Mouse (Mus musculus) ES-E14 (cell line): ENCODE data around the gene Nav2. TPM values are rescaled to one million over a fixed set of nuclear protein-coding genes. Genes with fewer than 3 reads are reported as not detected.

Experiments used
- DNase-seq: peaks from one replicate; pipeline ENCODE4 v3.0.0-alpha.2; 2013; ENCODE audit warnings: low read depth, low spot score
- H3K27ac ChIP-seq: 2 replicates; pipeline ENCODE4 v1.5.1; 2012; ENCODE audit warnings: low read depth, mild to moderate bottlenecking, low read length, moderate library complexity, mixed read lengths; ENCODE audit not compliant: poor library complexity, insufficient read depth, severe bottlenecking
- H3K36me3 ChIP-seq: 2 replicates; pipeline ENCODE4 v1.6.1; 2012; ENCODE audit warnings: mild to moderate bottlenecking, low read length, moderate library complexity, mixed read lengths; ENCODE audit not compliant: control insufficient read depth, poor library complexity, insufficient read depth, severe bottlenecking
- H3K4me1 ChIP-seq, 2 experiments: fragments of 150-350 bp in 1 of 2; sonication (generic) in 1 of 2; 2 replicates each; pipeline ENCODE4 v1.6.1; 2012; ENCODE audit warnings: low read length in 2 of 2, mild to moderate bottlenecking in 1 of 2, mixed read lengths in 1 of 2; ENCODE audit not compliant: control insufficient read depth in 2 of 2, insufficient read depth in 2 of 2, poor library complexity in 1 of 2
- H3K4me3 ChIP-seq, 2 experiments: fragments of 150-350 bp in 1 of 2; sonication (generic) in 1 of 2; 2 replicates each; pipeline ENCODE4 v1.5.1; 2012; ENCODE audit warnings: low read length in 2 of 2, low read depth in 1 of 2, mild to moderate bottlenecking in 1 of 2, mixed read lengths in 1 of 2; ENCODE audit not compliant: insufficient read depth in 1 of 2, poor library complexity in 1 of 2, severe bottlenecking in 1 of 2
- H3K9ac ChIP-seq: 2 replicates; pipeline ENCODE4 v1.6.1; 2012; ENCODE audit warnings: low read depth, mild to moderate bottlenecking, low read length, mixed read lengths; ENCODE audit not compliant: poor library complexity, insufficient read depth, severe bottlenecking
- H3K9me3 ChIP-seq: fragments of 150-350 bp; sonication (generic); 2 replicates; pipeline ENCODE4 v1.6.1; 2012; ENCODE audit warnings: low read depth, mild to moderate bottlenecking, low read length; ENCODE audit not compliant: control insufficient read depth, insufficient read depth
- CHD2 ChIP-seq: IDR thresholded peaks from 2 replicates; pipeline ENCODE4 v1.6.1; 2014; ENCODE audit warnings: mild to moderate bottlenecking, low read depth, low read length, inconsistent platforms
- HCFC1 ChIP-seq: IDR thresholded peaks from 2 replicates; pipeline ENCODE4 v1.6.1; 2012; ENCODE audit warnings: low read length, inconsistent platforms, borderline replicate concordance; ENCODE audit not compliant: insufficient read depth
- MAFK ChIP-seq: IDR thresholded peaks from 2 replicates; pipeline ENCODE4 v1.6.1; 2014; ENCODE audit warnings: mild to moderate bottlenecking, low read depth, low read length, inconsistent platforms; ENCODE audit not compliant: insufficient read depth
- ZC3H11A ChIP-seq: IDR thresholded peaks from 2 replicates; pipeline ENCODE4 v1.6.1; 2012; ENCODE audit warnings: low read depth, mild to moderate bottlenecking, inconsistent platforms, low read length, borderline replicate concordance
- ZNF384 ChIP-seq: IDR thresholded peaks from 2 replicates; pipeline ENCODE4 v1.6.1; 2012; ENCODE audit warnings: low read depth, low read length, inconsistent platforms
- in situ Hi-C, 2 experiments: fragments of 600-800 bp; cut with MboI; formaldehyde crosslinking; loops; one replicate each; pipeline ENCODE4 v1.15.1; 2025; ENCODE audit warnings: low sequenced_read_pairs in 2 of 2, inconsistent platforms in 1 of 2; ENCODE audit not compliant: unreplicated experiment in 2 of 2
- total RNA-seq: library from RNA; depleted of rRNA; stranded (reverse); fragments of 300-350 nt; gene quantifications from 2 replicates; pipeline ENCODE4 v1.2.3, GENCODE M21; 2012

Nav2 gene
- total RNA-seq, 1 experiment = 18.2 TPM

DNA sequence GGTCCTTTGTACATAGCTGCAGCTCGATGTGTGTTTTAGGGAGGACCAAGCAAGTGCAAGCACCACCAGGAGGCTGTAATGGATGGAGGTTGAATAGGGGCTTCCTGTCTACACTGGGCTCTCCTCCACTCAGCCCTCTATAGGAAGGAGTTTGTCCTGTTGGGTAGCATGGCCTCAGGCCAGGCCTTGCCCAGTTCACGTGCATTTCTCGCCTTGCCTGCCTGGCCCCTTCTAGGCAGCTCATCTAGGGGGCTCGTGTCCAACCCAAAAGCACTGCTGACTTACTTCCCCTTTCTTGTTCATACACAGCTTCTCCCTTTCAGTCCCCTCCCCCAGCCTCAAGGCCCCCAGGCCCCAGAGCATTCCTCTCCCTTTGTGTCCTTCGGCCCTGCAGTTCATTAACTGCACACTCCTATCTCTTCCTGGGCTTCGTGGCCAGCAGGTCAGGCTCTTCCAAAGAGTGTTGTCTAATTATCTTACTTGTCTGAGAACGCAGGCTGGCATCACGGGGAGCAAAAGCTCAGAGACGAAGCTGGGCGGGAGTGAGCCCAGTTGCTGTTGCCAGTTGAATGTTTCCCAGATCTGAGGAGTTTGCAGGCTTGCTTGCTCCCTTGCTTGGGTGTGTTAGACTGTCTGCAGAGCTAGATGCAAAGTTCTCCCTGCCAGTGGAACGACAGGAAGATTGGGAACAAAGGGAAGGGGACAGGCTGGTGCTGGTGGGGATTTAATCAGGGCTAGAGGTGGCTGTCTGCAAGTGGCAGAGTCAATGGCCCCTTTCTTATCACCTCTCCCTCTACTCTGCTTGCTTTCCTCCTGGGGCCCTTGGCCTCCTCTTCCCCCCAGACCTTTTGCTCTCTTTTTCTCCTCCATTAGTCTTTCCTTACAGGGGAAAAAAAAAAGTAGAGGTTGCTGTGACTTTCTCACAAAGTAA is 636.5 kb downstream of the Nav2 start:
- in situ Hi-C loops = no loop called here
- H3K9me3 ChIP-seq = no peaks in the 10 kb centered on the region
- no peak for DNase-seq
- no peak overlapping the region for H3K9ac ChIP-seq
- H3K4me3 ChIP-seq = no peak overlapping the region
- peaks cover 10% of the 10 kb centered on the region; the same call in 1 of the 2 replicates for H3K36me3 ChIP-seq
- H3K4me1 ChIP-seq = peaks cover 0 to 17% of the 10 kb centered on the region in 2 experiments; a peak in 2 of 4 replicates
- TF ChIP-seq HCFC1 (no peak), MAFK (no peak), CHD2 (no peak), ZC3H11A (no peak), ZNF384 (no peak)
- H3K27ac ChIP-seq = no peak overlapping the region

DNA sequence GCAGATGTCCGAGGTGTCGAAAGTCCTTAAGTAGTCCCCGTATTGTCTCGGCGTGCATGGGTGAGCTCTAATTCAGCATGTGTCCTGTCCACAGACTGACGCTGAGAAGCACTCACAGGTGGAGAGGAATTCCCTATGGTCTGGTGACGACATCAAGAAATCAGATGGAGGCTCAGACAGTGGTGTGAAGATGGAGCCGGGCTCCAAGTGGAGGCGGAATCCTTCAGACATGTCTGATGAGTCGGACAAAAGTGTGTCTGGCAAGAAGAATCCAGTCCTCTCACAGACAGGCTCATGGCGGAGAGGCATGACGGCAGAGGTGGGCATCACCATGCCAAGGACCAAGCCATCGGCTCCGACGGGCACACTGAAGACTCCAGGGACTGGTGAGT is 637.2 kb downstream of the Nav2 start:
- Histone ChIP-seq H3K4me3 (no peak overlapping the region), H3K27ac (no peak overlapping the region; the same call in 1 of the 2 replicates), H3K36me3 (peaks cover 10% of the 10 kb centered on the region; the same call in 1 of the 2 replicates), H3K9ac (no peak overlapping the region), H3K4me1 (peaks cover 0 to 17% of the 10 kb centered on the region in 2 experiments; a peak in 2 of 4 replicates), H3K9me3 (no peaks in the 10 kb centered on the region)
- no peak for TF ChIP-seq ZC3H11A
- no peak for TF ChIP-seq CHD2
- no peak for TF ChIP-seq HCFC1
- no peak for TF ChIP-seq MAFK
- in situ Hi-C loops = no loop called here
- no peak for DNase-seq

DNA sequence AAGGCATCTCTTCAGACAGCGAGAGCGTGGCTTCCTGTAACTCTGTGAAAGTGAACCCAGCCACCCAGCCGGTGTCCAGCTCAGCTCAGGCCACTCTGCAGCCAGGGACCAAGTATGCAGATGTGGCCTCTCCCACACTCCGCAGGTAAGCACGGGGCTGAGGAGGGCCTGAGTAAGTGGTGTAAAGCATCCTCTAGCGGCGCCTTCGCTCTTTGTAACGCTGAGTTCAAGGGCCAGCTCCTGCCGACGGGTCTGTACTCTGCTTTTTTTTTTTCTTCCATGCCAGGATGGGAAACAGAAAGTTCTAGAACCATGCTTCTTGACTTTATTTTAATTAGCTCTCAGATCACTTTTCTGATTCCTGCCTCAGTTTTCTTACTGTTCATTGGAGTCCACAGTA is 639.9 kb downstream of the Nav2 start:
- Histone ChIP-seq H3K9ac (no peak overlapping the region), H3K4me3 (no peak overlapping the region), H3K27ac (no peak overlapping the region), H3K4me1 (peaks cover 0 to 27% of the 10 kb centered on the region in 2 experiments; a peak in 2 of 4 replicates), H3K9me3 (no peaks in the 10 kb centered on the region), H3K36me3 (peaks cover 17% of the 10 kb centered on the region; the same call in 1 of the 2 replicates)
- in situ Hi-C loops = no loop called here
- DNase-seq = no peak
- TF ChIP-seq ZC3H11A = no peak
- no peak for TF ChIP-seq ZNF384
- TF ChIP-seq HCFC1 = no peak
- TF ChIP-seq MAFK = no peak
- no peak for TF ChIP-seq CHD2

DNA sequence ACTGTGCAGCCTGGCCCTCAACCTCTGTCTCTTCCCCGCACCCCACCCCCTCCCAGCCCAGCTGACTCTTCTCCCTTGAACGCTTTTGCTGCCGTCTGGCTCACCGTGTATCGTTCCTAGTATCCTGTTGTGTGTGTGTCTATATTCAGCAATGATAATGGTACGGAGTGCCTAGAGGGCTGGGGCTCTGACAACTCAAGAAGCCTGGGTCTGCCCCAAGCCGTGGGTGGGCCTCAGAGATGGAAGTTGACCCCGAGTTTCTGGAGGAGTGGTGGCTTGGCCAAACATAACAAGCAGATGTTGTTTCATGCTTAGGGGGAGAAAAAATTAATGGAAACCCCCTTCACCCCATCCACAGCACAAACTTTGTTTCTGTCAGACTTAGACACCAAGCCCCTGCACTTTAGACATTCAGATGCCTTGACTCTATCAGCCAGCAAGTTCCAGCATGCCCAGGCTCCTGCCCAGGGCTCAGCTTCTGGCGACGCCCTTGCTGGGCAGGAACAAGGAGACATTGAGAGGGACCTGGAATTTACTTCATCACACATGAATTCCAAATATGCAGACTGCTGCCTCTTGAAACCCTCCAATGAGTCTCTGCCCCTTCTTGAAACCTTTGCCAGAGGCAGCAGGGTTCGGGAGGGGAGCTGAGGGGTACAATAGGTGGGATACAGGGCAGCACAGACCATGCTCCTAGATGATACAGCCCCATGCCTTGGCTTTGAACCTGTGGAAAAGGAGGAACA is 644.9 kb downstream of the Nav2 start:
- in situ Hi-C loops = no loop called here
- Histone ChIP-seq H3K9ac (no peak overlapping the region), H3K27ac (no peak overlapping the region), H3K36me3 (peaks cover 7% of the 10 kb centered on the region; the same call in 1 of the 2 replicates), H3K9me3 (no peaks in the 10 kb centered on the region), H3K4me1 (peaks cover 9 to 26% of the 10 kb centered on the region in 2 experiments; a peak in 3 of 4 replicates), H3K4me3 (no peak overlapping the region)
- TF ChIP-seq ZC3H11A (no peak), CHD2 (no peak), HCFC1 (no peak), MAFK (no peak), ZNF384 (no peak)
- no peak for DNase-seq
